Mouse (Mus musculus) small intestine, adult 2 months (tissue): ENCODE measurements around the gene Asap3.

Experiments
- CTCF ChIP-seq: fragments of 200-500 bp; IDR thresholded peaks from 2 replicates; pipeline ENCODE4 v1.5.1; 2012; ENCODE audit warnings: low read depth, mild to moderate bottlenecking, control low read depth, inconsistent platforms, low read length, moderate library complexity, mixed read lengths; ENCODE audit not compliant: insufficient replicate concordance, insufficient read length; ENCODE audit errors: extremely low read depth
- POLR2A ChIP-seq: fragments of 200-500 bp; IDR thresholded peaks from 2 replicates; pipeline ENCODE4 v1.6.1; 2012; ENCODE audit warnings: low read depth, mild to moderate bottlenecking, control low read depth, inconsistent platforms, low read length, moderate library complexity

GRCm38 (mm10) chr4:136259916-136260315, 53.8 kb downstream of the Asap3 start:
- TF ChIP-seq CTCF (no peak), POLR2A (no peak)
